Mouse (Mus musculus) bone marrow, adult 2 months (tissue): ENCODE results near the gene Tmie.

Experiments used
- CTCF ChIP-seq: fragments of 200-500 bp; IDR thresholded peaks from 2 replicates; pipeline ENCODE4 v1.5.1; 2011; ENCODE audit warnings: low read length, control low read depth; ENCODE audit not compliant: control insufficient read depth, insufficient read depth
- POLR2A ChIP-seq: fragments of 200-500 bp; IDR thresholded peaks from 2 replicates; pipeline ENCODE4 v1.6.1; 2011; ENCODE audit warnings: low read depth, mild to moderate bottlenecking, control low read depth, low read length, borderline replicate concordance; ENCODE audit not compliant: control insufficient read depth

DNA sequence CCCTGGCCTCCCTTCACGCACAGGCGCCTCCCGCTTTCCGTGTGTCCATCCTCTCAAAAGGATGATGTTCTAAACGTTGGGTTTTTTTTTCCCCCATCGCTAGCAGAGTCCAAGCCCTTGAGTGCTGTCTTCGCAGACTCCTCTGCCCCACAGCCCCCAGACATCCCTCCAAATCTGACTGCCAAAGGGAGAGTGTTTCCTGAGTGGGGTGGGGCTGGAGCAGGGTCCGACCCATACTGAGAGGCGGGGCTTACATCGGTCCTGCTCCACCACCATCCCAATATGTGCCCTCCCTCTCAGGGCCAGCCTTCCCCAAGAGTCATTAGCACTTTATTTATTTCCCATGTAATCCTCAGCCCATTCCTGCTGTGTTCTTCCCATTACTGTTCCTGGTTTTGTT, 45.0 kb downstream of the Tmie start:
- TF ChIP-seq CTCF (no peak), POLR2A (no peak)
